Mouse (Mus musculus): ENCODE results near the gene Fam193a. TPM values are rescaled to one million over a fixed set of nuclear protein-coding genes. Genes with fewer than 3 reads are reported as not detected.

Fam193a gene
- polyA plus RNA-seq, 1 experiment from 2014 or later = 25.3 TPM

GRCm38 (mm10) chr5:34487320-34488090 is 117.8 kb downstream of the Fam193a start:
- no peak overlapping the region for H3K27ac ChIP-seq (ENCODE audit: low read length)
- H3K36me3 ChIP-seq (ENCODE audit: control insufficient read depth, insufficient read depth, low read length) = peaks cover 17% of the 10 kb centered on the region

GRCm38 (mm10) chr5:34488741-34489417 is 119.1 kb downstream of the Fam193a start:
- Histone ChIP-seq H3K4me2 (replicated peaks; ENCODE audit: low read depth, low read length) (no peak overlapping the region), H3K27ac (ENCODE audit: low read length) (no peak overlapping the region), H3K27me3 (ENCODE audit: control insufficient read depth, insufficient read depth, low read length) (no peaks in the 10 kb centered on the region), H3K4me1 (ENCODE audit: control insufficient read depth, insufficient read depth, low read length) (no peaks in the 10 kb centered on the region), H3K36me3 (ENCODE audit: control insufficient read depth, insufficient read depth, low read length) (peaks cover 17% of the 10 kb centered on the region), H3K9me3 (ENCODE audit: control insufficient read depth, low read depth, low read length) (no peaks in the 10 kb centered on the region), H3K9ac (replicated peaks; ENCODE audit: low read depth, low read length) (no peak overlapping the region), H3K4me3 (ENCODE audit: low read depth, low read length) (no peak overlapping the region)
- WGBS = 80% methylated on average over 6 of the region's 6 CpGs
- ATAC-seq (ENCODE audit: insufficient number of reproducible peaks, insufficient read depth, low FRiP score, low read depth) = no peak

More at GRCm38 (mm10) chr5:34487320-34488090, 117.8 kb downstream of the Fam193a start:
- no peak overlapping the region for H3K4me2 ChIP-seq (replicated peaks; ENCODE audit: low read depth, low read length)
- no peak overlapping the region for H3K9ac ChIP-seq (replicated peaks; ENCODE audit: low read depth, low read length)
- 63% methylated on average over 6 of the region's 6 CpGs for WGBS
- H3K4me1 ChIP-seq (ENCODE audit: control insufficient read depth, insufficient read depth, low read length) = no peaks in the 10 kb centered on the region
- no peaks in the 10 kb centered on the region for H3K27me3 ChIP-seq (ENCODE audit: control insufficient read depth, insufficient read depth, low read length)
- no peak for ATAC-seq (ENCODE audit: insufficient number of reproducible peaks, insufficient read depth, low FRiP score, low read depth)
- H3K4me3 ChIP-seq (ENCODE audit: low read depth, low read length) = no peak overlapping the region
- no peaks in the 10 kb centered on the region for H3K9me3 ChIP-seq (ENCODE audit: control insufficient read depth, low read depth, low read length)

GRCm38 (mm10) chr5:34489418-34489787 is 119.7 kb downstream of the Fam193a start:
- H3K4me3 ChIP-seq (ENCODE audit: low read depth, low read length) = no peak overlapping the region
- no peak overlapping the region for H3K9ac ChIP-seq (replicated peaks; ENCODE audit: low read depth, low read length)
- no peak overlapping the region for H3K4me2 ChIP-seq (replicated peaks; ENCODE audit: low read depth, low read length)
- H3K9me3 ChIP-seq (ENCODE audit: control insufficient read depth, low read depth, low read length) = no peaks in the 10 kb centered on the region
- no peaks in the 10 kb centered on the region for H3K27me3 ChIP-seq (ENCODE audit: control insufficient read depth, insufficient read depth, low read length)
- ATAC-seq (ENCODE audit: insufficient number of reproducible peaks, insufficient read depth, low FRiP score, low read depth) = no peak
- WGBS = 94% methylated on average over 3 of the region's 3 CpGs
- H3K27ac ChIP-seq (ENCODE audit: low read length) = no peak overlapping the region
- peaks cover 17% of the 10 kb centered on the region for H3K36me3 ChIP-seq (ENCODE audit: control insufficient read depth, insufficient read depth, low read length)
- no peaks in the 10 kb centered on the region for H3K4me1 ChIP-seq (ENCODE audit: control insufficient read depth, insufficient read depth, low read length)

- Histone ChIP-seq H3K36me3 (ENCODE audit: control insufficient read depth, insufficient read depth, low read length) (0 out of 2 replicates have a peak, but pooled peaks cover 4% of the 10 kb centered on the region), H3K27ac (ENCODE audit: low read length) (no peak overlapping the region), H3K4me1 (ENCODE audit: control insufficient read depth, insufficient read depth, low read length) (no peaks in the 10 kb centered on the region), H3K9me3 (ENCODE audit: control insufficient read depth, low read depth, low read length) (no peaks in the 10 kb centered on the region), H3K4me3 (ENCODE audit: low read depth, low read length) (no peak overlapping the region), H3K27me3 (ENCODE audit: control insufficient read depth, insufficient read depth, low read length) (no peaks in the 10 kb centered on the region), H3K4me2 (replicated peaks; ENCODE audit: low read depth, low read length) (no peak overlapping the region), H3K9ac (replicated peaks; ENCODE audit: low read depth, low read length) (no peak overlapping the region)
- 50% methylated on average over 6 of the region's 6 CpGs for WGBS
- no peak for ATAC-seq (ENCODE audit: insufficient number of reproducible peaks, insufficient read depth, low FRiP score, low read depth)
These were observed 127.0 kb downstream of the Fam193a start for GRCm38 (mm10) chr5:34496745-34497144.

GRCm38 (mm10) chr5:34500886-34501285 is 131.2 kb downstream of the Fam193a start:
- Histone ChIP-seq H3K4me2 (replicated peaks; ENCODE audit: low read depth, low read length) (no peak overlapping the region), H3K4me1 (ENCODE audit: control insufficient read depth, insufficient read depth, low read length) (no peaks in the 10 kb centered on the region), H3K27ac (ENCODE audit: low read length) (no peak overlapping the region), H3K9me3 (ENCODE audit: control insufficient read depth, low read depth, low read length) (no peaks in the 10 kb centered on the region), H3K36me3 (ENCODE audit: control insufficient read depth, insufficient read depth, low read length) (peaks cover 8% of the 10 kb centered on the region), H3K27me3 (ENCODE audit: control insufficient read depth, insufficient read depth, low read length) (no peaks in the 10 kb centered on the region), H3K4me3 (ENCODE audit: low read depth, low read length) (no peak overlapping the region), H3K9ac (replicated peaks; ENCODE audit: low read depth, low read length) (no peak overlapping the region)
- ATAC-seq (ENCODE audit: insufficient number of reproducible peaks, insufficient read depth, low FRiP score, low read depth) = no peak
- WGBS = 75% methylated on average over 5 of the region's 5 CpGs

GRCm38 (mm10) chr5:34501588-34501987 is 131.9 kb downstream of the Fam193a start:
- no peak for ATAC-seq (ENCODE audit: insufficient number of reproducible peaks, insufficient read depth, low FRiP score, low read depth)
- no peak overlapping the region for H3K9ac ChIP-seq (replicated peaks; ENCODE audit: low read depth, low read length)

GRCm38 (mm10) chr5:34502411-34502810 is 132.7 kb downstream of the Fam193a start:
- peaks cover 8% of the 10 kb centered on the region for H3K36me3 ChIP-seq (ENCODE audit: control insufficient read depth, insufficient read depth, low read length)
- no peaks in the 10 kb centered on the region for H3K9me3 ChIP-seq (ENCODE audit: control insufficient read depth, low read depth, low read length)
- no peak for ATAC-seq (ENCODE audit: insufficient number of reproducible peaks, insufficient read depth, low FRiP score, low read depth)
- H3K4me3 ChIP-seq (ENCODE audit: low read depth, low read length) = no peak overlapping the region
- no peaks in the 10 kb centered on the region for H3K27me3 ChIP-seq (ENCODE audit: control insufficient read depth, insufficient read depth, low read length)
- no peak overlapping the region for H3K4me2 ChIP-seq (replicated peaks; ENCODE audit: low read depth, low read length)
- no peak overlapping the region for H3K27ac ChIP-seq (ENCODE audit: low read length)
- no peak overlapping the region for H3K9ac ChIP-seq (replicated peaks; ENCODE audit: low read depth, low read length)
- 82% methylated on average over 1 of the region's 1 CpGs for WGBS
- H3K4me1 ChIP-seq (ENCODE audit: control insufficient read depth, insufficient read depth, low read length) = no peaks in the 10 kb centered on the region

More at GRCm38 (mm10) chr5:34501588-34501987, 131.9 kb downstream of the Fam193a start:
- no peak overlapping the region for H3K27ac ChIP-seq (ENCODE audit: low read length)
- no peaks in the 10 kb centered on the region for H3K9me3 ChIP-seq (ENCODE audit: control insufficient read depth, low read depth, low read length)
- H3K4me1 ChIP-seq (ENCODE audit: control insufficient read depth, insufficient read depth, low read length) = no peaks in the 10 kb centered on the region
- 74% methylated on average over 3 of the region's 3 CpGs for WGBS
- peaks cover 8% of the 10 kb centered on the region for H3K36me3 ChIP-seq (ENCODE audit: control insufficient read depth, insufficient read depth, low read length)
- no peaks in the 10 kb centered on the region for H3K27me3 ChIP-seq (ENCODE audit: control insufficient read depth, insufficient read depth, low read length)
- H3K4me3 ChIP-seq (ENCODE audit: low read depth, low read length) = no peak overlapping the region
- H3K4me2 ChIP-seq (replicated peaks; ENCODE audit: low read depth, low read length) = no peak overlapping the region

- Histone ChIP-seq H3K36me3 (ENCODE audit: control insufficient read depth, insufficient read depth, low read length) (peaks cover 8% of the 10 kb centered on the region), H3K9me3 (ENCODE audit: control insufficient read depth, low read depth, low read length) (no peaks in the 10 kb centered on the region), H3K27me3 (ENCODE audit: control insufficient read depth, insufficient read depth, low read length) (no peaks in the 10 kb centered on the region), H3K4me3 (ENCODE audit: low read depth, low read length) (no peak overlapping the region), H3K9ac (replicated peaks; ENCODE audit: low read depth, low read length) (no peak overlapping the region), H3K27ac (ENCODE audit: low read length) (no peak overlapping the region), H3K4me1 (ENCODE audit: control insufficient read depth, insufficient read depth, low read length) (no peaks in the 10 kb centered on the region), H3K4me2 (replicated peaks; ENCODE audit: low read depth, low read length) (no peak overlapping the region)
- 84% methylated on average over 6 of the region's 6 CpGs for WGBS
- no peak for ATAC-seq (ENCODE audit: insufficient number of reproducible peaks, insufficient read depth, low FRiP score, low read depth)
These were observed 133.1 kb downstream of the Fam193a start for GRCm38 (mm10) chr5:34502821-34503220.

All from stomach, embryonic 14.5 days (tissue).